Mouse (Mus musculus) lung, adult 10 weeks (tissue): ENCODE results near the gene 4921509C19Rik. TPM values are rescaled to one million over a fixed set of nuclear protein-coding genes. Genes with fewer than 3 reads are reported as not detected.

Source experiments
- polyA plus RNA-seq: library from polyadenylated mRNA; stranded (reverse); fragments of 350-450 nt; fragmentation: Illumina TruSeq; extraction: RNeasy Lipid Tissue Mini Kit (QIAGEN cat#74804); gene quantifications from one replicate; pipeline ENCODE4 v1.2.3, GENCODE M21; 2014; ENCODE audit warnings: low read depth, low replicate concordance; ENCODE audit not compliant: insufficient read depth

4921509C19Rik gene
- not detected for polyA plus RNA-seq

GRCm38 (mm10) chr2:151476053-151476452 lies at the start of gene 4921509C19Rik:
Gene 4921509C19Rik, minus strand, starts transcription at chr2:151476153.

GRCm38 (mm10) chr2:151494035-151494803 lies 18.3 kb upstream of the 4921509C19Rik start, which contains the start of gene Nsfl1c:
Gene Nsfl1c, plus strand, starts transcription at chr2:151494182.

Other genes with a start within 250 kb of the 4921509C19Rik start
- 74.8 TPM for gene Nsfl1c, start 18.0 kb upstream of the 4921509C19Rik start, polyA plus RNA-seq
- gene Fkbp1a, start 66.3 kb upstream of the 4921509C19Rik start, polyA plus RNA-seq: 370 TPM
- 3.7 TPM for gene Sdcbp2, start 96.5 kb upstream of the 4921509C19Rik start, polyA plus RNA-seq
- 0.23 TPM for gene Snph, start 156.4 kb upstream of the 4921509C19Rik start, polyA plus RNA-seq
- gene Rad21l, start 192.4 kb upstream of the 4921509C19Rik start, polyA plus RNA-seq: not detected
- gene Tmem74b, start 225.9 kb upstream of the 4921509C19Rik start, polyA plus RNA-seq: not detected